Mouse (Mus musculus): ENCODE results near the gene Klhl40.
A peak's percentile ranks its signal among the peaks of the same experiment; 100 is the strongest.

The Klhl40 gene

GRCm38 (mm10) chr9:121778066-121778624 is 738 bp downstream of the Klhl40 start:
- no peak for DNase-seq (ENCODE audit: low spot score in 2 of 2)

- no peak for DNase-seq (ENCODE audit: low spot score in 2 of 2)
Measured at GRCm38 (mm10) chr9:121784801-121785200, 7.4 kb downstream of the Klhl40 start.

- no peak for DNase-seq (ENCODE audit: low spot score in 2 of 2)
Measured at GRCm38 (mm10) chr9:121785261-121785660, 7.9 kb downstream of the Klhl40 start.

- DNase-seq (ENCODE audit: low spot score in 2 of 2) = no peak
Measured at GRCm38 (mm10) chr9:121786359-121786758, 9.0 kb downstream of the Klhl40 start.

GRCm38 (mm10) chr9:121791206-121791605 is 13.8 kb downstream of the Klhl40 start:
- DNase-seq (ENCODE audit: low spot score in 2 of 2) = peak; percentile 15 to 62

- no peak for DNase-seq (ENCODE audit: low spot score in 2 of 2)
Measured at GRCm38 (mm10) chr9:121791757-121792521, 14.5 kb downstream of the Klhl40 start, which contains the start of gene Hhatl. Hhatl (minus strand) TSS chr9:121792507.

- DNase-seq (ENCODE audit: low spot score in 2 of 2) = no peak
Measured at GRCm38 (mm10) chr9:121794972-121795539, 17.6 kb downstream of the Klhl40 start.

GRCm38 (mm10) chr9:121797722-121798121 is 20.3 kb downstream of the Klhl40 start:
- DNase-seq (ENCODE audit: low spot score in 2 of 2) = no peak

- no peak for DNase-seq (ENCODE audit: low spot score in 2 of 2)
Measured at GRCm38 (mm10) chr9:121798887-121799520, 21.6 kb downstream of the Klhl40 start.

GRCm38 (mm10) chr9:121802747-121803146 is 25.3 kb downstream of the Klhl40 start:
- DNase-seq (ENCODE audit: low spot score in 2 of 2) = no peak

- no peak for DNase-seq (ENCODE audit: low spot score in 2 of 2)
Measured at GRCm38 (mm10) chr9:121807546-121807945, 30.1 kb downstream of the Klhl40 start.

- no peak for DNase-seq (ENCODE audit: low spot score in 2 of 2)
Measured at GRCm38 (mm10) chr9:121807947-121808346, 30.5 kb downstream of the Klhl40 start.

GRCm38 (mm10) chr9:121808511-121808910 is 31.1 kb downstream of the Klhl40 start:
- DNase-seq (ENCODE audit: low spot score in 2 of 2) = no peak

- no peak for DNase-seq (ENCODE audit: low spot score in 2 of 2)
Measured at GRCm38 (mm10) chr9:121810081-121810821, 32.8 kb downstream of the Klhl40 start.

- DNase-seq (ENCODE audit: low spot score in 2 of 2) = no peak
Measured at GRCm38 (mm10) chr9:121815183-121815582, 37.8 kb downstream of the Klhl40 start.

- no peak for DNase-seq (ENCODE audit: low spot score in 2 of 2)
Measured at GRCm38 (mm10) chr9:121819073-121819770, 41.8 kb downstream of the Klhl40 start.

- DNase-seq (ENCODE audit: low spot score in 2 of 2) = no peak
Measured at GRCm38 (mm10) chr9:121819771-121820471, 42.5 kb downstream of the Klhl40 start.

- no peak for DNase-seq (ENCODE audit: low spot score in 2 of 2)
Measured at GRCm38 (mm10) chr9:121820765-121821164, 43.4 kb downstream of the Klhl40 start.

- no peak for DNase-seq (ENCODE audit: low spot score in 2 of 2)
Measured at GRCm38 (mm10) chr9:121822585-121822991, 45.2 kb downstream of the Klhl40 start.

- no peak for DNase-seq (ENCODE audit: low spot score in 2 of 2)
Measured at GRCm38 (mm10) chr9:121823051-121823450, 45.6 kb downstream of the Klhl40 start.

- DNase-seq (ENCODE audit: low spot score in 2 of 2) = no peak
Measured at GRCm38 (mm10) chr9:121823991-121824390, 46.6 kb downstream of the Klhl40 start.

Measured in spleen, postnatal 10 days (tissue).